In the genomic region with DNA sequence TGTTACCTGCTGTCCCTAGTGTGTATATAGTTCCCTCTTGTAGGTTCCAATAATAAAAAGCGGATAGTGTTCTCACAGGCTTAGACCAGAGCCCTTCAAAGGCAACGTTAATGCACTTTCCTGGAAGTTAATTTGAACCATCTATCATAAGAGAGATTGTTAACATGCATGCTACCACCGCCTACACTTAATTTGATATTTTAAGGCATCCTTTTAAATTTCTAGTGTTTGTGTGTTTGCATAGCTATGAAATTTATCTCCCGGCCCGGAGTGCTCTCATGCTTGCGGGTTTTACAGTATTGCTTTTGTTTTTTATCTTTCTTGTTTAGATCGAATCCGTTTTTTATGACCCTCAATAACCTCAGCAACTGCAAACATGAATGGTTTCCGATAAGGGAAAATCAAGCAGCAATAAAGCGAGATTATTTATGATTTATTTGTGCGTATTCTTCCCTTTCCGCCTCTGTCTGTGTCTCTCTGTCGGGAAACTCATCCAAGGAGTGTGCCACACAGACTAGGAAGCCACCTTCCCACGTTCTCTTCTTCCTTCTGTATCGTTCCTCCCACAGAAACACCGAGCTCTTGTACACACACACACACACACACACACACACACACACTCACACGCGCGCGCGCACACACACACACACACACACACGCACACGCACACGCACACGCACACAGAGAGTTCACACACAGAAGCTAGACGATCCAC, we compare ENCODE assay signal across 9 mouse cellular contexts. TPM values are rescaled to one million over a fixed set of nuclear protein-coding genes. Genes with fewer than 3 reads are reported as not detected.
A peak's percentile ranks its signal among the peaks of the same experiment; 100 is the strongest.
DNase-seq lines count a peak whose midpoint lies in the region; ATAC-seq and TF ChIP-seq lines count a peak whose summit lies in the region.
"Had no signal": no experiment of that assay in that cellular context is flagged by ENCODE, and none has a peak within 500 bp of the region (broad histone marks: within the 10 kb centered on the region; RNA-seq: fewer than 3 reads in every experiment).

No protein-coding gene starts in this region.

- H3K9ac ChIP-seq in lung, postnatal 0 days (replicated peaks; ENCODE audit: low read depth), result no peak overlapping the region
- H3K9ac ChIP-seq in intestine, embryonic 14.5 days (ENCODE audit: low read length), result peak overlapping the region; percentile 8; the same call in 1 of the 2 replicates

- no peak for TF ChIP-seq CTCF in lung, postnatal 0 days (IDR thresholded peaks at IDR 0.05)
- TF ChIP-seq CTCF in olfactory bulb, adult 2 months (IDR thresholded peaks at IDR 0.05; ENCODE audit: insufficient read depth, low read depth, low read length), result no peak

- peaks cover 33% of the 10 kb centered on the region for H3K27me3 ChIP-seq in lung, postnatal 0 days (replicated peaks; ENCODE audit: insufficient read depth, low read length)
- peaks cover 75% of the 10 kb centered on the region for H3K27me3 ChIP-seq in intestine, embryonic 14.5 days (replicated peaks; ENCODE audit: control insufficient read depth, insufficient read depth, low read length)

- no peaks in the 10 kb centered on the region for H3K9me3 ChIP-seq in lung, postnatal 0 days (ENCODE audit: low read length)
- no peaks in the 10 kb centered on the region for H3K9me3 ChIP-seq in intestine, embryonic 14.5 days (ENCODE audit: control insufficient read depth, low read length)

- DNase-seq in embryo, embryonic 10 days (ENCODE audit: low spot score), result peak; percentile 13
- DNase-seq in embryo, embryonic 9.5 days (ENCODE audit: extremely low spot score), result no peak
- DNase-seq in lung, postnatal 0 days (ENCODE audit: low spot score), result no peak
- no peak for DNase-seq in lung, postnatal 14 days
- DNase-seq in intestine, embryonic 14.5 days (ENCODE audit: low spot score), result no peak
- no peak for DNase-seq in layer of hippocampus, adult 8-10 months (ENCODE audit: low spot score in 2 of 2)
- no peak for DNase-seq in spleen, postnatal 14 days (ENCODE audit: low spot score in 2 of 2)

- H3K36me3 ChIP-seq in lung, postnatal 0 days (ENCODE audit: insufficient read depth, low read length), result no peaks in the 10 kb centered on the region
- H3K36me3 ChIP-seq in intestine, embryonic 14.5 days (ENCODE audit: control insufficient read depth, insufficient read depth, low read length), result no peaks in the 10 kb centered on the region; the same call in 1 of the 2 replicates

- no peak overlapping the region for H3K27ac ChIP-seq in lung, postnatal 0 days (ENCODE audit: low read length)
- H3K27ac ChIP-seq in intestine, embryonic 14.5 days (ENCODE audit: low read depth), result no peak overlapping the region
- peak overlapping the region; percentile 49; the same call in 1 of the 2 replicates for H3K27ac ChIP-seq in olfactory bulb, adult 2 months (ENCODE audit: insufficient read depth, low read depth, low read length)
- H3K27ac ChIP-seq: macrophage had no signal

- ATAC-seq in lung, postnatal 0 days, result no peak
- no peak for ATAC-seq in intestine, embryonic 14.5 days (replicated peaks; ENCODE audit: low FRiP score, low TSS enrichment, low read depth)

- H3K4me3 ChIP-seq in lung, postnatal 0 days (ENCODE audit: low read depth, low read length), result no peak overlapping the region
- H3K4me3 ChIP-seq in intestine, embryonic 14.5 days (ENCODE audit: low read depth, low read length), result peak overlapping the region; percentile 28
- H3K4me3 ChIP-seq in olfactory bulb, adult 2 months (ENCODE audit: insufficient read depth, low read depth, low read length), result peak overlapping the region; percentile 41

- no peak for TF ChIP-seq POLR2A in olfactory bulb, adult 2 months (IDR thresholded peaks at IDR 0.05; ENCODE audit: insufficient read depth, low read depth, low read length)

- no peaks in the 10 kb centered on the region for H3K4me1 ChIP-seq in lung, postnatal 0 days (ENCODE audit: insufficient read depth, low read depth, low read length)
- H3K4me1 ChIP-seq in intestine, embryonic 14.5 days (replicated peaks; ENCODE audit: control insufficient read depth, insufficient read depth, low read length), result no peaks in the 10 kb centered on the region; the same call in 1 of the 2 replicates
- H3K4me1 ChIP-seq in olfactory bulb, adult 2 months (ENCODE audit: control insufficient read depth, insufficient read depth, low read length), result peaks cover 14% of the 10 kb centered on the region

- H3K4me2 ChIP-seq in lung, postnatal 0 days (replicated peaks; ENCODE audit: low read depth, low read length), result peak overlapping the region; percentile 38; the same call in 1 of the 2 replicates
- H3K4me2 ChIP-seq in intestine, embryonic 14.5 days (ENCODE audit: low read length), result peak overlapping the region; percentile 53

- 43% methylated on average over 16 of the region's 26 CpGs for WGBS in lung, postnatal 0 days
- 25% methylated on average over 26 of the region's 26 CpGs for whole genome bisulfite sequencing in intestine, embryonic 14.5 days
- 29% methylated on average over 26 of the region's 26 CpGs for WGBS in olfactory bulb, adult 2 months

- no peak for TF ChIP-seq EP300 in lung, postnatal 0 days (IDR thresholded peaks at IDR 0.05)

RNA-seq across cellular contexts. Expression of gene Nr2f1, which starts 5.3 kb away (rescaled TPM):
- polyA plus RNA-seq in lung, postnatal 0 days (2015; fragmentation: Nextera tagmentation; extraction: Ambion mirVana), result 3.6 and 4.0 TPM in 2 replicates
- 3.3 and 5.2 TPM in 2 replicates for polyA plus RNA-seq in intestine, embryonic 14.5 days (2014; fragmentation: Nextera tagmentation; extraction: Ambion mirVana)
- polyA plus RNA-seq in olfactory bulb, adult 2 months (2012; ENCODE audit: insufficient read depth, insufficient read length, low replicate concordance, missing spikeins), result not detected in 2 replicates
- total RNA-seq in layer of hippocampus, adult 8-10 months (2022), result 10 to 100 TPM; 75.7 to 85.1 (median 81.4) TPM
- polyA plus RNA-seq: macrophage had no signal
